21 mouse cellular contexts compared by ENCODE assay signal in genomic region chr3:94387391-94387790, GRCm38 (mm10). TPM values are rescaled to one million over a fixed set of nuclear protein-coding genes. Genes with fewer than 3 reads are reported as not detected.
DNase-seq lines count a peak whose midpoint lies in the region; ATAC-seq and TF ChIP-seq lines count a peak whose summit lies in the region.
"Had no signal": no experiment of that assay in that cellular context is flagged by ENCODE, and none has a peak within 500 bp of the region (broad histone marks: within the 10 kb centered on the region; RNA-seq: fewer than 3 reads in every experiment).

No protein-coding gene starts in this region.

- H3K27me3 ChIP-seq in thymus, adult 2 months (ENCODE audit: control insufficient read depth, insufficient read depth, low read length) = no peaks in the 10 kb centered on the region
- no peaks in the 10 kb centered on the region for H3K27me3 ChIP-seq in intestine, postnatal 0 days (replicated peaks; ENCODE audit: control insufficient read depth, insufficient read depth, low read length)
- H3K27me3 ChIP-seq: forebrain, embryonic 13.5 days; forebrain, embryonic 15.5 days had no signal

- H3K4me3 ChIP-seq in thymus, adult 2 months (ENCODE audit: control insufficient read depth, insufficient read depth, low read length) = peak overlapping the region; percentile 4; the same call in 1 of the 2 replicates
- no peak overlapping the region for H3K4me3 ChIP-seq in intestine, postnatal 0 days (ENCODE audit: low read depth, low read length)
- H3K4me3 ChIP-seq: embryonic facial prominence, embryonic 10.5 days; embryonic facial prominence, embryonic 12.5 days; forebrain, embryonic 13.5 days; forebrain, embryonic 15.5 days had no signal

- TF ChIP-seq POLR2A in thymus, adult 2 months (IDR thresholded peaks at IDR 0.05; ENCODE audit: control insufficient read depth, extremely low read depth, insufficient read depth, low read length, poor library complexity) = no peak

- H3K4me1 ChIP-seq in thymus, adult 2 months (replicated peaks; ENCODE audit: control insufficient read depth, insufficient read depth, low read length) = peaks cover 68% of the 10 kb centered on the region
- H3K4me1 ChIP-seq in intestine, postnatal 0 days (replicated peaks; ENCODE audit: control insufficient read depth, insufficient read depth, low read length) = no peaks in the 10 kb centered on the region
- H3K4me1 ChIP-seq: embryonic facial prominence, embryonic 10.5 days; embryonic facial prominence, embryonic 12.5 days; forebrain, embryonic 13.5 days; forebrain, embryonic 15.5 days had no signal

- ATAC-seq in intestine, postnatal 0 days = no peak
- ATAC-seq: forebrain, embryonic 13.5 days; forebrain, embryonic 15.5 days had no signal

- no peaks in the 10 kb centered on the region for H3K9me3 ChIP-seq in intestine, postnatal 0 days (ENCODE audit: control insufficient read depth)
- H3K9me3 ChIP-seq: embryonic facial prominence, embryonic 10.5 days; embryonic facial prominence, embryonic 12.5 days; forebrain, embryonic 13.5 days; forebrain, embryonic 15.5 days had no signal

- DNase-seq in thymus, adult 2 months = no peak
- no peak for DNase-seq in thymus, adult 18-20 months
- peak; percentile 49 for DNase-seq in thymus, postnatal 14 days
- DNase-seq in thymus, postnatal 25 days = peak; percentile 43
- peak; percentile 60 for DNase-seq in thymus, postnatal 4 days
- DNase-seq in layer of hippocampus, adult 9-11 months = no peak
- DNase-seq: adrenal gland, adult 2 months; adrenal gland, postnatal 10 days; adrenal gland, postnatal 36 days; cerebellum, adult 11-12 months; cerebellum, adult 2 months; cerebellum, adult 9-10 months; cerebellum, postnatal 10 days; cerebellum, postnatal 25 days had no signal

- no peak for TF ChIP-seq CTCF in thymus, adult 2 months (IDR thresholded peaks at IDR 0.05; ENCODE audit: borderline replicate concordance, control insufficient read depth, extremely low read depth, insufficient read depth, low read length, poor library complexity)
- TF ChIP-seq CTCF in intestine, postnatal 0 days (IDR thresholded peaks at IDR 0.05; ENCODE audit: low read depth) = no peak

- 86% methylated on average over 10 of the region's 10 CpGs for whole genome bisulfite sequencing in thymus, adult 2 months
- 92% methylated on average over 10 of the region's 10 CpGs for WGBS in intestine, postnatal 0 days

- no peak overlapping the region for H3K4me2 ChIP-seq in intestine, postnatal 0 days (replicated peaks; ENCODE audit: low read depth)
- H3K4me2 ChIP-seq: embryonic facial prominence, embryonic 12.5 days; forebrain, embryonic 13.5 days; forebrain, embryonic 15.5 days had no signal

- peaks cover 51% of the 10 kb centered on the region for H3K36me3 ChIP-seq in thymus, adult 2 months (ENCODE audit: control insufficient read depth, insufficient read depth, low read length)
- peaks cover 36% of the 10 kb centered on the region for H3K36me3 ChIP-seq in intestine, postnatal 0 days (ENCODE audit: control insufficient read depth, insufficient read depth)
- H3K36me3 ChIP-seq: embryonic facial prominence, embryonic 10.5 days; embryonic facial prominence, embryonic 12.5 days; forebrain, embryonic 15.5 days had no signal

- no peak overlapping the region for H3K9ac ChIP-seq in intestine, postnatal 0 days (ENCODE audit: low read depth, low read length)
- H3K9ac ChIP-seq: embryonic facial prominence, embryonic 12.5 days; forebrain, embryonic 13.5 days; forebrain, embryonic 15.5 days had no signal

- peak overlapping the region; percentile 98 for H3K27ac ChIP-seq in thymus, adult 2 months (ENCODE audit: control insufficient read depth, insufficient read depth, low read length)
- no peak overlapping the region for H3K27ac ChIP-seq in intestine, postnatal 0 days (ENCODE audit: low read depth, low read length)
- H3K27ac ChIP-seq: embryonic facial prominence, embryonic 10.5 days; embryonic facial prominence, embryonic 12.5 days; forebrain, embryonic 13.5 days; forebrain, embryonic 15.5 days had no signal

RNA-seq across cellular contexts. Expression of gene Lingo4, which starts 10.9 kb away (rescaled TPM):
- polyA plus RNA-seq in thymus, adult 2 months (2012; rRNA removed) = 6.0 and 6.1 TPM in 2 replicates
- 0.68 and 0.86 TPM in 2 replicates for polyA plus RNA-seq in intestine, postnatal 0 days (2015; fragmentation: Nextera tagmentation; extraction: Ambion mirVana)

RNA-seq across cellular contexts. Expression of gene Rorc, which starts 14.8 kb away (rescaled TPM):
- polyA plus RNA-seq in thymus, adult 2 months (2012; rRNA removed) = 296 and 308 TPM in 2 replicates
- polyA plus RNA-seq in intestine, postnatal 0 days (2015; fragmentation: Nextera tagmentation; extraction: Ambion mirVana) = 25.5 and 32.1 TPM in 2 replicates

RNA-seq across cellular contexts. Expression of gene C2cd4d, which starts 25.2 kb away (rescaled TPM):
- 0.39 and 0.55 TPM in 2 replicates for polyA plus RNA-seq in thymus, adult 2 months (2012; rRNA removed)
- 0.65 and 0.87 TPM in 2 replicates for polyA plus RNA-seq in intestine, postnatal 0 days (2015; fragmentation: Nextera tagmentation; extraction: Ambion mirVana)
- polyA plus RNA-seq: C2C12 had no signal

RNA-seq across cellular contexts. Expression of gene Tdrkh, which starts 25.7 kb away (rescaled TPM):
- polyA plus RNA-seq in thymus, adult 2 months (2012; rRNA removed) = 2.6 and 4.1 TPM in 2 replicates
- 5.6 and 6.2 TPM in 2 replicates for polyA plus RNA-seq in intestine, postnatal 0 days (2015; fragmentation: Nextera tagmentation; extraction: Ambion mirVana)

RNA-seq across cellular contexts. Expression of gene Them5, which starts 45.5 kb away (rescaled TPM):
- polyA plus RNA-seq in thymus, adult 2 months (2012; rRNA removed) = 0.27 and 0.35 TPM in 2 replicates
- not detected in 2 replicates for polyA plus RNA-seq in intestine, postnatal 0 days (2015; fragmentation: Nextera tagmentation; extraction: Ambion mirVana)
- polyA plus RNA-seq: adrenal gland, adult 2 months; C2C12; cerebellum, adult 2 months; cortical plate, adult 2 months; embryonic facial prominence, embryonic 12.5 days had no signal

Comparison
In these comparisons a context has a peak if more than half of its experiments do, and no peak if none do; other contexts are left out.
1. DNase-seq: peak in thymus, postnatal 14 days (single experiment), thymus, postnatal 25 days (single experiment) and thymus, postnatal 4 days (single experiment); none in thymus, adult 2 months (single experiment), thymus, adult 18-20 months (0 of 2) and layer of hippocampus, adult 9-11 months (single experiment).